Mouse (Mus musculus) bone marrow macrophage, adult 2 months (primary cell): ENCODE results near the gene Pcca.

ENCODE experiments used
- CTCF ChIP-seq: IDR thresholded peaks from 2 replicates; pipeline ENCODE4 v1.5.1; 2012; ENCODE audit warnings: low read depth, mild to moderate bottlenecking, low read length, moderate library complexity
- POLR2A ChIP-seq: IDR thresholded peaks from 2 replicates; pipeline ENCODE4 v1.6.1; 2012; ENCODE audit warnings: mild to moderate bottlenecking, low read depth, low read length, borderline replicate concordance

DNA sequence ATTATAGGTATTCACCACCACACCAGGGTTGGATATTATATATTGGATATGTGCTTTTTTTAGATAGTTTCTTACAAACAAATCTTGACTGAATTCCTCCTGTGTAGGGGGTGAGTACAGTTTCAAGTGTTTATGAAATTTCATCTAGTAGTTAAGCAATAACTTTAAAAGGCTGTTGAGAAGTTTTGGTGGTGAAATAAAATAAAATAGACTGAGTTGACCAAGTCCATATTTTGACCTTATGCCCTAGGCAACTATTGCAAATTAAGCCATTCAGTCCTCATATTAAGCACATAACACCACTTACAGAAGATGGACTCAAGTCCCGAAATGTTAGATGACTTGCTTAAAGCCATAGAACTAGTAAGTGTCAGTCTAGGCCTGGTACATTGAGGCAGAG is 1.9 kb downstream of the Pcca start:
- no peak for TF ChIP-seq POLR2A
- no peak for TF ChIP-seq CTCF
